Mouse (Mus musculus): ENCODE measurements around the gene Rnf151. TPM values are rescaled to one million over a fixed set of nuclear protein-coding genes. Genes with fewer than 3 reads are reported as not detected.
A peak's percentile ranks its signal among the peaks of the same experiment; 100 is the strongest.

Rnf151 gene
- under 1 TPM in 1 of 2 experiments, not detected in 1; 0.56 TPM for total RNA-seq (2021)
- long read RNA-seq, experiment 1, result 0 reads
- long read RNA-seq, experiment 2, result 0 reads

DNA sequence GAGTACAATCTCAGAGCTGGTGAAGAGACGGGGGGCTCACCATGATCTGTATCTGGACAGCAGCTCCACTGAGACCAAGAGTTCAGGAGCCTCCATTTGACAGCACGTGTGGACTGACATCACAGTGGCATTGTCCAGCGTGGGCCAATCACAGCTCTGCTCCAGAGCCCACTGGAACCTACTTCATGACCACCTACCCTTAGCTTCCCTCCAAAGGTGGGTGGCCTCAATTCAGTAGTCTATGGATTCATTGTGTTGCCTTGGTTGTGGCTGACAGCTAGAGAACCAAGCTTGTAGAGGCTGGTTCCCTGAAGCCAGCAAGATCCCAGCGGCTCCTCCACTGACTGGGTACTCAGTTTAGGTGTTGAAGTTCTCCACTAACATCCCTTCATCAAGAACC is at the start of gene Rnf151, which contains the start of gene Rps2:
Rnf151 (minus strand) TSS at position 121 of the 400 bp plus-strand sequence.
Rps2 (plus strand) TSS at position 174 of the 400 bp plus-strand sequence.
- DNase-seq (ENCODE audit: low spot score in 2 of 2), result no peak

DNA sequence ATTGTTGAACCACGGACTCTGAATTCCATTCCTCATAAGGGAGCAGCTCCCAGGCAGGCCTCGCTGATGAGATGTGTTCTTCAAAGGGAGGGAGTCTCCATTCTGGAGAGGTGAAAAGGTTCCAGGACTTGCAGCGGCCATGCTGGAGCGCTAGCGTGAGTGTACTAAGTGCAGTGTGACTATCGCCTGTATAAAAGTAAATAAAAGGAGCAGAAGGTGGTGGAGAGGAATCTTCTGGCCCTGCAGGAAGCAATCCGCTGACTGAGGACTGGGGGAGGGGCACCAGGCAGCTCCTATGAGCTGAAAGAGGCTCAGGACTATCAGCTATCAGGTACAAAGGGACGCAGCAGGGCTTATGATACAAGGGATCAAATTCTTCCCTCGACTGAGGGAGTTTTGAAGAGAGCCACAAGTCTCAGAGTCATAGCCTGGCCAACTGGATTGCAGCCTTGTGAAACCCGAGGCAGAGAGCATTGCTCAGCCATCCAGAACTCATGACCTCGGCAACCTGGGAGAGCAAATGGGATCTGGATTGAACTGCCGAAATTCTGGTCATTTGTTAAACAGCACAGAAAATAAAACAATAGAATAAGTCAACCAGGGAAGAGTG is 48.5 kb upstream of the Rnf151 start:
- no peak for DNase-seq (ENCODE audit: low spot score in 2 of 2)

DNA sequence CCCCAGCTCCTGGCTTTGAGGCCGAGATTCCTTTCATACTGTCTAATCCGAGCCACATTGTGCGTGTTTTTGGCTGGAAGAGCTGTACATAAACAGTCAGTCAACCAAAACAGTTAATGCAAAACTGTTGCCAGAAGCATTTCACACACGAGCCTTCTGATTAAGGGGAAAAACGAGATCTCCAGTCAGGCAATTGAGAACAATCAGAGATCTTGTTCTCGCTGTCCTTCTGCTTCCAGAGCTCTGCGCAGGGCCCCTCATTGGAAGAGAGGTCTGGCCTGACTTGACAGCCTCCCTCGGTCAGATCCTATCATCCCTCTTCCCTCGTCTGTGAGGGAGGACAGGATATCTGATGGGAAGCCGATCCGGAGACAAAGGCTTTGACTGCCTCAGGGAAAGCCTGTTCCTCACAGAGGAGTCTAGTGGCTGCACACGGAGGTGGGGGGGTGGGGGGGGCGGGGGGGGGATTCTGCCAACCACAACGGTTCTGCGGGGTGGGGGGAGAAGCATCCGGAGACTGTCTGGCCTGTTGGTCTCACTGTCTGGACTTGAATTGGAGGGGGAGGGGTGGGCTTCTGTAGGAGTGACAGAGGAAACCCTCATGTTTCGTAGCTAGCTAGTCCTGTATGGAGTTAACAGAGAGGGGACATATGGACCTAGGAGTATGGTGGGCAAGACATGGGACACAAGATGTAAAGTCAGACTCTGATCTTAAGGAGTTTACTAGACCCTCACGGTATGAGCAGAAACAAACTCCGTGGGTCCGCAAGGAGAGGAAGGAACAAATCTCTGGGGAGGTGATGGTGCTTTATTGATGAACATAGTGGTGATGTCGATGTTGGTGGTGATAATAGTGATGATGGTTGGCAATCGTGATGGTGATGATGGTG is 47.4 kb upstream of the Rnf151 start:
- no peak for DNase-seq (ENCODE audit: low spot score in 2 of 2)

DNA sequence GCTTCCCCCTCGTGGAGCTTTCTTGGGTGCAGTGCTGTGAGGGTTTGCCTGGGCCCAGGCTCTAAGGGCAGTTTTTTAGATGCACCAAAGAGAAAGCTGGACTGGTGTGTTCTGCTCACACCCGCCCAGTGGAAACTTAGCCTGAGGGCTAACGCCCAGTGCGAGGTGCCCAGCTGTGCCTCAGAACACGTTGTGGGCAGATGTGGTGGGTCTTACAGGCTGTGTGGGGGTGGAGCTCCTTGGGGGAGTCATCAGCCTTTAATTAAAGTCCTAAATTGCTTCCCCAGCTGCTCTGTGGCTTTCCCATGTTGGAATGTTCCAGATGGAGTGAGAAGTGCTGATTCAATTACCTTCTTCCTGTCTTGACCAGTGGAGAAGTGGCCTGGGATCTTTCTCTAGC is 43.3 kb upstream of the Rnf151 start:
- no peak for DNase-seq (ENCODE audit: low spot score in 2 of 2)

DNA sequence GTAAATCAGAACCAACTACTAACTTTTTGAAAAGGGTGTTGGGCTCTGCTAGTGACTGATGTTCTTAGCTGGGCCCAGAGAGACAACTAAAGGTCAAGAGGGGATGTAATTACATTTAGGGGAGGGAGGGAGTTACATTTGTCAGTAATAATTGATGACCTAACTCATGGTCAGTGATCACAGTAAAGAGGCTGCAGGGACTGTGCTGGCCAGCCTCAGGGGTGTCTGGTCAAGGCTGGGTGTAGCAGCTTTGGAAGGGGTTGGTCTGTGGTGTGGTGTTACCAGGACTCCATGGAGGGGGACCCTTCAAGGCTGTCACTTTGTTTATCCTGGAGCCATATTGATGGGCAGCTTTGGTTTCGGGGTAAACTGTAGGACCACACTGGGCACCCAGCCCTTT is 39.5 kb upstream of the Rnf151 start:
- no peak for DNase-seq (ENCODE audit: low spot score in 2 of 2)

DNA sequence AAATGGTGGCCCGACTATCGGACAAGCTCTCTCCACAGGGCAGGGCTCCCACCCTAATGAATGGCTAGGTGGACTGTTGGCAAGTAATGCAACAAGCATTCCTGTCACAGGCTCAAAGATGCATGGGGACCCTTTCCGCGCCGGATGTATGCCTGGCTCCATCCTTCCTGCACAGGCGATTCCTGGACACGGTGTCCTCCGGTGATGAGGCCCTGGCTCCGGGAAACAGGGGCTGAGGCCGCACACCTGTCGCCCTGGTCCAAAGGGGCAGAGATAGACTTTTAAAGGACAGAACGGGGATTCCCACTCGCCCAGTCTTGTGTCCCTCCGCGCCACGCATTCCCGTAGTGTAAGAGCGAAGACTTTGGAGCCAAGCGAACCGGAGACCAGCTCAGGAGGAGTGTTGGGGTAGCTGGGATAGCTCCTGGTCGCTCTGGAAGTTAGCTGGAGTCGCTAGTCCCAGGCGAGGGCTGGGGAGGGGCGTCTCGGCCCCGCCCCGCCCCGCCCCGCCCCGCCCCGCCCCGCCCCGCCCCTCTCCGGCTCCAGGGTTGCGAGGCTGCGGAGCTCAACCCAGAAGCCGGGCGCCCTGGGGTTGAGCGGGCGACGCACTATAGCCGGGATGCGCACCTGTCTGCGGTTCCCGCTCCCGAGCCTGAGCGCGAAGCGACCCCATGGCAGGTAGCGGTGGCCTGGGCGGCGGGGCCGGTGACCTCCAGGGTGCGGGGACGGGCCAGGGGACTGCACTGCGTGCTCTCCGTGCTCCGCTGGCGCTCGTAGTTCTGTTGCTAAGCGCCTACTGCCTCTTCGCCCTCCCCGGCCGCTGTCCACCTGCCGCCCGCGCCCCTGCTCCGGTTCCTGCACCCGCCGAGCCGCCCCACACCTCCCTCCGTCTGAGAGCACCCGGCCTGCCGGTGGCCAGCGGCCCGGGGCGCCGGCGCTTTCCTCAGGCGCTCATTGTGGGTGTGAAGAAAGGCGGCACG is 34.8 kb upstream of the Rnf151 start, which contains the start of gene Hs3st6:
Hs3st6 (plus strand) TSS at position 574 of the 980 bp plus-strand sequence.
- DNase-seq (ENCODE audit: low spot score in 2 of 2), result no peak

DNA sequence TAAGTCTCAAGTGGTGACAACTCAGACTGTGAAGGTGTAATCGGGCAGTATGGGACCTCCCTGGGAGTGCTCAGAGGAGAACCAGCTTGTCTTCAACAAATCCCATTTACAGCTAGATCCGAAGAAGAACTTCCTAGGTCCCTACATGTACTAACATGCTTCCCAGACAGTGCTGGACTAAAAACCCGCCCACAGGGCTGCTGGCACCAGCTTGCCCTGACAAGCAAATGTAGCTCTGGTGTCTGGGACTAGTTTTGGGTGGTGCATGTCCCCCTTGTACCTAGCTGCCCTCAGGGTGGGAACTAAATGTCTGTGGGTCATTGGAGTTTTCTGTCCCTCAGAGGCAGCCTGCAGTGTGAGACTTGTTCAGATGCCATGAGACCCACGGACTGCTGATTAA is 33.7 kb upstream of the Rnf151 start:
- DNase-seq (ENCODE audit: low spot score in 2 of 2), result no peak

DNA sequence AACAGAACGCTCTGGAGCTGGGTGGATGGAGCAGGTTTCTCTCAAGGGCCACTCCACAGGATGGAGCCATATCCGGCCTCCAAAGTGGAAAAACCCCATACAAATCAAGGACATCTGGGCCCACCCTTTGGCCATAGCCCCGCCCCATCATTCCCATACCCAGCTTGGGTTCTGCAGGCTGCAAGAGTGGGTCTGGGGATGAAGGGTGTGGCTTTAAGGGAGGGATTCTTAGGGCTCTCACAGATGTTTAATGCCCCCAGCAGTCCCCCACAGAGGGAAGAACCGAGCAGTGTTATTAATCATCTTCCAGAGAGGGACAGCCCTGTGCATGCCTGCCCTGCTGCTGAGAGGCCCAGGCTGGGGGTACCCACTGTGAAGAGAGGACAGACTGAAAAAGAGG is 29.1 kb upstream of the Rnf151 start:
- no peak for DNase-seq (ENCODE audit: low spot score in 2 of 2)

DNA sequence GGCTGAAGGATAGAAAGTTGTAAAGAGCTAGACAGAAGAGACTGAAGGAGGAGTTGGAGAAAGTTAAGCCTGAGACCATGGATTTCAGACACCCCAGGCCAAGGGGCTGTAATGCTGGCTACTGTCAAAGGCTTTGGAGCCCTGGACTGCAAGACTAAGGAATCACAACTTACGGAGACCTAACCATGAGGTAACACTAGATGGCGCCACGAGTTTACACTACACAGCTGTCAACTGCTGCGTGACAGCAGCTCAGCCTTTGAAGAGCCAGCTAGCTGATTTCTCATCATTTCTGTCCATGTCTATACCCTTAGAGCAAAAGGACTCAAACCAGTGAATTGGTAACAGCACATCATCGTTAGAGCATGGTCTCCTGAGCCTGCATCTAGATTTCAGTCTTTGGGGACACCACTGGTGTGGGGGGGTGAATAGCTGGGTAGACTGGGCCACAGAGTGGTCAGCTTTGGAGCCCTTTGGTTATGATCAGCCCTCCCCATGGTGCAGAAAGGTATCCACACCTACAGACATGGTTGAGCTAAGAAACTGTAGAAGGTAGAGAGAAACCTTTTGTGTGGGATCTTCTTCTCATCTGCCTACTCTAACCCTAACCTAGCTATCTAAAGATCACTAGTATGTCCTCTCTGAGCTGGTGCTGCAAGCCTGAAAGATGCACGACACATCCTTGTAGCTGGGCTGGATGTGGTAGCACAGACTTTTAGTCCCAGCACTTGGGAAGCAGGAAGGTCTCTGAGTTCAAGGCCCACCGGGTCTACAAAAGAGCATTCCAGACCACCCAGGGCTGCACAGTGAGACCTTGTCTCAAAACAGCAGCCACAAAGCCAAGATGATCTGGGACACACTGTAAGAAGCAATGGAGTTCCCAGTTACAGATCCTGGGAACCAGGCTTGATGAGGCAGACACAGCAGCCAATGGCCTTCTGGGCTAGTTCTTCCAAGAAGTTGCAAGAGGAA is 27.9 kb upstream of the Rnf151 start:
- DNase-seq (ENCODE audit: low spot score in 2 of 2), result peak; percentile 83 to 86

DNA sequence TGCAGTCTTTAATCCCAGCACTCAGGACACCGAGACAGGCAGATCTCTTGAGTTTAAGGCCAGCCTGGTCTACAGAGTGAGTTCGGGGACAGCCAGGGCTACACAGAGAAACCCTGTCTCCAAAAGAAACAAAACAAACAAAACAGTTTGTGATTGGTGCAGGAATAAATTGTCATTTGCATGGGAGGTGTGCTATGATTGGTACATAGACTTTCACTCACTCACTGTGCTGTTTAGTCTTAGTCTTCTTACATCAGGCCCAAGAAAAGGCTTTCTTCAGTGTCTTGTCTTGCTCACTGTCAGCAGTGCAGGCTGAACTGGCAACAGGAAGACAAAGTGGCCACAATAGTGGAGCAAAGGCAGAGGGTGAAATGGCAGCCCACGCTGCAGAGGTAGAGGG is 26.5 kb upstream of the Rnf151 start:
- no peak for DNase-seq (ENCODE audit: low spot score in 2 of 2)

DNA sequence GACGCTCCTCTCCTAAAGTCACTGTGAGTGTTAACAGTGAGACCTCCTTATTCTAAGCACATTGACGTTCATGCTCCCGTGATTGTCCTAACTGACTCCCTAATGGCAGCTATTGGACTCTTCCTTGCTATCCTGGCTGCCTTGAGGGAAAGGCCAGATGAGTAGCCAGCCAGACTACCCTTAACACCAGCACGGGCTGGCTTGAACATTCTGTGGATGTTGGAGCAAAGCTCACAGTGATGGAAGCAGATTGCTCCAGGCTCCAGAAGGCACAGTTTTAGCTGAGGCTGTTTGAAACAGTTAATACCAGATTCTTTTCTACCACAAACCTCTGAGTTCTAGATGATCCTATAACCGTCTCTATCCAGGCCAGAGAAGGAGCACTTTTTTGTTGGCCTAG is 26.0 kb upstream of the Rnf151 start:
- no peak for DNase-seq (ENCODE audit: low spot score in 2 of 2)

DNA sequence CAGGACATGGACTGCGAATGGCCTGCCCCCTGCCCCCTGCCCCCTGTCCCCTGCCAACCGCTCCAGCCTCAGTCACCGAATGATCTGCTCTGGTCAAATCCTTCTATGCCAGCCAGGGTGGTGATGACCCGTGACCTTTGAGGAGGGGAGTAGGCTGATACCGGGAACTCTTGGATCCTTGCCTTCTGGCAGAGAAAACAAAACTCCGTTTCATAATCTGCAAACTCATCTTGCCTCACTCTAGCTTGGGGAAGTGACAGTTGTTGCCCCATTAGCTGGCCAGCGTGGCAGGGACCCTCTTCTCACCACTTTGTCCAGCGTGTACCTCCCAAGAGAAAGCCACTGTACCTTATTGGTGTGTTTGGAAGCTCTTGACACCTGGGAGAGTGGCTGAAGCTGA is 24.4 kb upstream of the Rnf151 start:
- DNase-seq (ENCODE audit: low spot score in 2 of 2), result no peak

DNA sequence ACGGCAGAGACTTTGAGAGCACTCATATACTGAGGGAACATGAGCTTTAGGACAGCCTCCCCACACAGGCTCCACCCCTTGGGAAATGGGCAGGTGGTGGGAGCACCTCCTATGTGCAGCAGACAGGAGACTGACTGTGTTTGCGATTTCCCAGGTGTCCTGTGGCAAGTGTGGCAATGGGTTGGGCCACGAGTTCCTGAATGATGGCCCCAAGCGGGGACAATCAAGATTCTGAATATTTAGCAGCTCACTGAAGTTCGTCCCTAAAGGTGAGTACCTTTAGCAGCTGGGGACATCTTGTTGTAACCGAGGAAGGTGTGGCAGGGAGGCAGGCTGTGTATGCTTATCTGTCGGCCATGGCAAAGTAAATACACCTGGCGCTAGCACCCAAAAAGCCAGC is 22.1 kb upstream of the Rnf151 start:
- DNase-seq (ENCODE audit: low spot score in 2 of 2), result no peak

DNA sequence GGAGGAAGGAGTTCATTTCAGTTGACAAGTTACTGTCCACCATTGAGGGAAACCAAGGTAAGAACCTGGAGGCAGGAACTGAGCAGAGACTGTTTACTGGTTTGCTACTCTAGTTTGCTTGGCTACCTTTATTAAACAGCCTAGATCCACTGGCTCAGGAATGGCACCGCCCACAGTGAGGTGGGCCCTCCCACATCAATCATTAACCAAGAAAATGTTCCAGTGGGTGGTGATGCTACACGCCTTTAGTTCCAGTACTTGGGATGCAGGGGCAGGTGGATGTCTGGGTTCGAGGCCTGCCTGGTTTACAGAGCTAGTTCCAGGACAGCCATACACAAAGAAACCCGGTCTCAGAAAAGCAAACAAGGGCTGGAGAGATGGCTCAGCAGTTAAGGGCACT is 20.4 kb upstream of the Rnf151 start:
- no peak for DNase-seq (ENCODE audit: low spot score in 2 of 2)

DNA sequence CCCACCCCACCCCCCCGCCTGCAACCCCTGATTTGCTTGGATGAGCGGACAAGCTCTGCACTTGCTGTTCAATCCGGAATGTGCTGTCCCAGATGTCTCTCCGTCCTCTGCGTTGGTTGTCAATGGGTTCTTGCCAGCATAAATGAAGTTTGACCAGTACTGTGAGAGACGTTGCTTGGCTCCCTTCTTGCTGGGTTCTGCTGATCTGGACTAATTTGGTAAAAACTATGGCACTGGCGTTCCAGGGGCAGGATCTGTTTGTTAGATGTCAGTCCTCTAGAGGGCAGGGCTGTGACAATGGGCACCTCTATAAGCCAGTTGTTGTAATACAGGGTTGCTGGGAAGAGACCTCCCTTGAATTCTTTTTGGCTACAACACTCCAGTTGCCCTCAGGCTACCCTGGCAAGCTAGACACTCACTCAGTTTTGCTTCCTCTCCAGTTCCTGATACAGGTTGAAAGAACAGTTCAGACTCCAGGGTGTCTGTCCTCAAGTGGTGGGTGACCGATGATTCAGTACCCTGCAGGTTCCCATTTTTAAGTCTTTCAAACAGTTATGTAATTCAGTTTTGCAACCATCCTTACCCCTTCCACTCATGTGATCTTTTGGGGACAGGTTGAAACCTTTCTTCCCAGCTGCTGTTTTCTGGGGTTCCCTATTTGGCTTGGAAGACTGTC is 19.4 kb upstream of the Rnf151 start:
- DNase-seq (ENCODE audit: low spot score in 2 of 2), result no peak

DNA sequence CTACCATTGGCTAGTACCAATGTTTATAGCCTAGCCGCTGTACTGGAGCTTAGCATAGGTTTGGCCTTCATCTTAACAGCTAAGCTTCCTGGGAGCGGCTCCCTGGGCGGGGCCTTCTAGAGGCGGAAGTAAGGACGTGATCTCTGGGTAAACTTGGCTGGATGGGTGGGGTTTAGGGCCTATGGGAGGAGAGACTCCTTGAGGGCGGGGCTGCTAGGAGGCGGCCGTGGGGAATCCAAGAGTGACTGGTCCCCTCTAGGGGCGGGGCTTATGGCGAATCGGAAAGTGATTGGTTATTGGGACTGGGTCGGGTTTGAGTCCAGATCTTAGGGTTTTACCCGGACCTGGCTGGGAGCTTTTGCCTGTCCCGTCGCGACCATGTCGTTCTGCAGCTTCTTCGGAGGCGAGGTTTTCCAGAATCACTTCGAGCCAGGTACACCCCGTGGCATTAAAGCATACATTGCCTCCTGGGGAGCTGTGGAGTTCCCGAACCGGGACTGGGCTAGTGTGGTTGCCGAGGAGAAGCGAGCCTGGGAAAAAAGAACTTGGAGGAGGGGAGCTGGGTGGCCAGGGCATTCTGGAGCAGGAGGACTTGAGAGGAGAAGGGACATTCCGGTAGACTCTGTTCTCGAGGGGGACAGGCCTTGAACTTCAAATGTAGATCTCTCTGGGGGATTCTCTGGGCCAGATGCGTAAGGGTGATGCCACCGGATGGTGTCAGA is 18.6 kb upstream of the Rnf151 start, which contains the start of gene Msrb1:
Msrb1 (plus strand) TSS at position 313 of the 722 bp plus-strand sequence.
- peak; percentile 92 for DNase-seq (ENCODE audit: low spot score in 2 of 2)

DNA sequence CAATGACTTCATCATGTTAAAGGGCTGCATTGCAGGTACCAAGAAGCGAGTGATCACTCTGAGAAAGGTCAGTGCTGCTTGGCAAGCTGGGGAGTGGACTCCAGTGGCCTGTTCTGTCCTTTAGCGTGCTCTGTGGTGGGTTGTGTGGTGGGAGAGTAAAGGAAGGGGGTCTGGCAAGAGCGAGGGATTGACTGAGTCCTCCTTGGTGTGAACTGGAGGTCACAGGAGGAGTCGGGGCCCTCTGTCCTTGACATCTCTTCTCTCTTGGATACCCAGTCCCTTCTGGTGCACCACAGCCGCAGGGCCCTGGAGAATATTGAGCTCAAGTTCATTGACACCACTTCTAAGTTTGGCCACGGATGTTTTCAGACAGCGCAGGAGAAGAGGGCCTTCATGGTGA is 17.6 kb upstream of the Rnf151 start:
- DNase-seq (ENCODE audit: low spot score in 2 of 2), result no peak

DNA sequence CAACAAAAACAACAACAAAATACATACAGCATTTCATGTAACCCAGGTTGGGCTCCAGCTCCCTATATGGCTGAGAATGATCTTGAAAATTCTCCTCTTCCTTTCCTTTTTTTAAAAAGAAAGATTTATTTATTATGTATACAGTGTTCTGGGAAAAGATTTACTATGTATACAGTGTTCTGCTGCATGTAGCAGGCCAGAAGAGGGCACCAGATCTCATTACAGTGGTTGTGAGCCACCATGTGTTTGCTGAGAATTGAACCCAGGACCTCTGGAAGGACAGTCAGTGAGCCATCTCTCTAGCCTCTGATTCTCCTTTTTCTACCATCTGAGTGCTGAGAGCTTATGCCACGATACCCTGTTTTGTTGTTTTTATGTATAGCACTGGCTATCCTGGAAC is 16.6 kb upstream of the Rnf151 start:
- no peak for DNase-seq (ENCODE audit: low spot score in 2 of 2)
